ENCODE assay signal across 8 mouse cellular contexts in genomic region chr12:79625699-79626554, GRCm38 (mm10).
DNase-seq lines count a peak whose midpoint lies in the region; ATAC-seq and TF ChIP-seq lines count a peak whose summit lies in the region.

No protein-coding gene starts in this region.

- H3K9ac ChIP-seq in kidney, embryonic 15.5 days: no peak overlapping the region
- no peak overlapping the region for H3K9ac ChIP-seq in stomach, embryonic 15.5 days

- H3K4me1 ChIP-seq in thymus, adult 2 months (replicated peaks; ENCODE audit: control insufficient read depth, insufficient read depth, low read length): peaks cover 22% of the 10 kb centered on the region
- H3K4me1 ChIP-seq in kidney, embryonic 15.5 days: peaks cover 21% of the 10 kb centered on the region; the same call in 1 of the 2 replicates
- H3K4me1 ChIP-seq in stomach, embryonic 15.5 days: 0 out of 2 replicates have a peak, but pooled peaks cover 14% of the 10 kb centered on the region
- H3K4me1 ChIP-seq in cerebellum, adult 2 months (ENCODE audit: control insufficient read depth, insufficient read depth, low read length): no peaks in the 10 kb centered on the region

- 29% methylated on average over 7 of the region's 7 CpGs for WGBS in thymus, adult 2 months
- 33% methylated on average over 7 of the region's 7 CpGs for WGBS in kidney, embryonic 15.5 days
- 33% methylated on average over 7 of the region's 7 CpGs for WGBS in stomach, embryonic 15.5 days
- WGBS in cerebellum, adult 2 months: 85% methylated on average over 7 of the region's 7 CpGs

- H3K27ac ChIP-seq in thymus, adult 2 months (ENCODE audit: control insufficient read depth, insufficient read depth, low read length): peak overlapping the region; percentile 62
- peak overlapping the region; percentile 74 for H3K27ac ChIP-seq in kidney, embryonic 15.5 days
- peak overlapping the region; percentile 78 for H3K27ac ChIP-seq in stomach, embryonic 15.5 days
- no peak overlapping the region for H3K27ac ChIP-seq in cerebellum, adult 2 months (ENCODE audit: insufficient read depth, low read length)

- no peaks in the 10 kb centered on the region for H3K36me3 ChIP-seq in thymus, adult 2 months (ENCODE audit: control insufficient read depth, insufficient read depth, low read length)
- H3K36me3 ChIP-seq in kidney, embryonic 15.5 days: no peaks in the 10 kb centered on the region
- no peaks in the 10 kb centered on the region for H3K36me3 ChIP-seq in stomach, embryonic 15.5 days

- no peaks in the 10 kb centered on the region for H3K9me3 ChIP-seq in kidney, embryonic 15.5 days (replicated peaks)
- no peaks in the 10 kb centered on the region for H3K9me3 ChIP-seq in stomach, embryonic 15.5 days

- no peaks in the 10 kb centered on the region for H3K27me3 ChIP-seq in thymus, adult 2 months (ENCODE audit: control insufficient read depth, insufficient read depth, low read length)
- no peaks in the 10 kb centered on the region for H3K27me3 ChIP-seq in kidney, embryonic 15.5 days
- H3K27me3 ChIP-seq in stomach, embryonic 15.5 days (replicated peaks): no peaks in the 10 kb centered on the region
- no peaks in the 10 kb centered on the region for H3K27me3 ChIP-seq in cerebellum, adult 2 months (ENCODE audit: control insufficient read depth, insufficient read depth, low read length)

- ATAC-seq in kidney, embryonic 15.5 days (replicated peaks; ENCODE audit: low FRiP score): no peak
- ATAC-seq in stomach, embryonic 15.5 days (ENCODE audit: insufficient read depth, low FRiP score, low read depth): no peak

- TF ChIP-seq POLR2A in thymus, adult 2 months (IDR thresholded peaks at IDR 0.05; ENCODE audit: control insufficient read depth, extremely low read depth, insufficient read depth, low read length, poor library complexity): no peak
- TF ChIP-seq POLR2A in cerebellum, adult 2 months (IDR thresholded peaks at IDR 0.05; ENCODE audit: borderline replicate concordance, insufficient read depth, low read length): no peak

- DNase-seq in embryo, embryonic 10.5 days (ENCODE audit: low spot score): peak; percentile 46
- DNase-seq in embryo, embryonic 10 days (ENCODE audit: low spot score): no peak
- DNase-seq in thymus, adult 2 months: no peak
- DNase-seq in thymus, postnatal 10 days (ENCODE audit: low spot score in 2 of 2): no peak
- no peak for DNase-seq in cerebellum, adult 2 months
- DNase-seq in cerebellum, postnatal 25 days: no peak

- H3K4me3 ChIP-seq in thymus, adult 2 months (ENCODE audit: control insufficient read depth, insufficient read depth, low read length): no peak overlapping the region
- H3K4me3 ChIP-seq in kidney, embryonic 15.5 days (replicated peaks): no peak overlapping the region
- no peak overlapping the region for H3K4me3 ChIP-seq in stomach, embryonic 15.5 days (replicated peaks)
- no peak overlapping the region for H3K4me3 ChIP-seq in cerebellum, adult 2 months (replicated peaks; ENCODE audit: insufficient read depth, low read depth, low read length)

- no peak for TF ChIP-seq CTCF in thymus, adult 2 months (IDR thresholded peaks at IDR 0.05; ENCODE audit: borderline replicate concordance, control insufficient read depth, extremely low read depth, insufficient read depth, low read length, poor library complexity)
- TF ChIP-seq CTCF in cerebellum, adult 2 months (IDR thresholded peaks at IDR 0.05; ENCODE audit: borderline replicate concordance, insufficient read depth, low read depth, low read length): no peak

- H3K4me2 ChIP-seq in kidney, embryonic 15.5 days: no peak overlapping the region
- H3K4me2 ChIP-seq in stomach, embryonic 15.5 days: no peak overlapping the region
